Mouse (Mus musculus): ENCODE measurements at regions not wholly inside any gene's neighbourhood (a gene's known extent, or its start where the extent isn't known, plus 50 kb on each side); places are given as distances from the start of the nearest gene placed in this dataset.

- no peak for DNase-seq (ENCODE audit: low read depth, low spot score)
Observed at GRCm38 (mm10) chr5:75770592-75770991, 195.9 kb downstream of the Kit start.

GRCm38 (mm10) chr5:75767213-75767612, 192.5 kb downstream of the Kit start:
- no peak for DNase-seq (ENCODE audit: low read depth, low spot score)

- DNase-seq (ENCODE audit: low read depth, low spot score), result no peak
Observed at GRCm38 (mm10) chr5:75762374-75762773, 187.7 kb downstream of the Kit start.

- DNase-seq (ENCODE audit: low read depth, low spot score), result no peak
Observed at GRCm38 (mm10) chr5:75761459-75762310, 187.0 kb downstream of the Kit start.

GRCm38 (mm10) chr5:75756168-75756567, 181.5 kb downstream of the Kit start:
- no peak for DNase-seq (ENCODE audit: low read depth, low spot score)

GRCm38 (mm10) chr5:75754356-75754755, 179.6 kb downstream of the Kit start:
- no peak for DNase-seq (ENCODE audit: low read depth, low spot score)

- no peak for DNase-seq (ENCODE audit: low read depth, low spot score)
Observed at GRCm38 (mm10) chr5:75745311-75745710, 170.6 kb downstream of the Kit start.

GRCm38 (mm10) chr5:75744475-75745045, 169.8 kb downstream of the Kit start:
- no peak for DNase-seq (ENCODE audit: low read depth, low spot score)

- DNase-seq (ENCODE audit: low read depth, low spot score), result no peak
Observed at GRCm38 (mm10) chr5:75739336-75739735, 164.6 kb downstream of the Kit start.

- DNase-seq (ENCODE audit: low read depth, low spot score), result no peak
Observed at GRCm38 (mm10) chr5:75738445-75738844, 163.7 kb downstream of the Kit start.

- DNase-seq (ENCODE audit: low read depth, low spot score), result no peak
Observed at GRCm38 (mm10) chr5:75737752-75738151, 163.0 kb downstream of the Kit start.

GRCm38 (mm10) chr5:75736318-75736717, 161.6 kb downstream of the Kit start:
- no peak for DNase-seq (ENCODE audit: low read depth, low spot score)

- DNase-seq (ENCODE audit: low read depth, low spot score), result no peak
Observed at GRCm38 (mm10) chr5:75734508-75734907, 159.8 kb downstream of the Kit start.

- no peak for DNase-seq (ENCODE audit: low read depth, low spot score)
Observed at GRCm38 (mm10) chr5:75734043-75734442, 159.3 kb downstream of the Kit start.

GRCm38 (mm10) chr5:75731236-75731635, 156.5 kb downstream of the Kit start:
- no peak for DNase-seq (ENCODE audit: low read depth, low spot score)

GRCm38 (mm10) chr5:75730698-75731097, 156.0 kb downstream of the Kit start:
- DNase-seq (ENCODE audit: low read depth, low spot score), result no peak

- DNase-seq (ENCODE audit: low read depth, low spot score), result no peak
Observed at GRCm38 (mm10) chr5:75721291-75721690, 146.6 kb downstream of the Kit start.

- no peak for DNase-seq (ENCODE audit: low read depth, low spot score)
Observed at GRCm38 (mm10) chr5:75720091-75720940, 145.6 kb downstream of the Kit start.

GRCm38 (mm10) chr5:75718511-75719225, 144.0 kb downstream of the Kit start:
- DNase-seq (ENCODE audit: low read depth, low spot score), result no peak
